Mouse (Mus musculus): ENCODE data around the gene Pdx1. TPM values are rescaled to one million over a fixed set of nuclear protein-coding genes. Genes with fewer than 3 reads are reported as not detected.

The Pdx1 gene
- total RNA-seq, 1 experiment from 2014 or later: not detected

GRCm38 (mm10) chr5:147276701-147277546 lies 7.2 kb downstream of the Pdx1 start:
- ATAC-seq (replicated peaks; ENCODE audit: insufficient number of reproducible peaks, low FRiP score, low TSS enrichment, poor library complexity, severe bottlenecking): no peak

GRCm38 (mm10) chr5:147277547-147277925 lies 7.8 kb downstream of the Pdx1 start:
- no peak for ATAC-seq (replicated peaks; ENCODE audit: insufficient number of reproducible peaks, low FRiP score, low TSS enrichment, poor library complexity, severe bottlenecking)

GRCm38 (mm10) chr5:147284365-147284764 lies 14.6 kb downstream of the Pdx1 start:
- no peak for ATAC-seq (replicated peaks; ENCODE audit: insufficient number of reproducible peaks, low FRiP score, low TSS enrichment, poor library complexity, severe bottlenecking)

GRCm38 (mm10) chr5:147291764-147292505 lies 22.2 kb downstream of the Pdx1 start:
- ATAC-seq (replicated peaks; ENCODE audit: insufficient number of reproducible peaks, low FRiP score, low TSS enrichment, poor library complexity, severe bottlenecking): no peak

DNA sequence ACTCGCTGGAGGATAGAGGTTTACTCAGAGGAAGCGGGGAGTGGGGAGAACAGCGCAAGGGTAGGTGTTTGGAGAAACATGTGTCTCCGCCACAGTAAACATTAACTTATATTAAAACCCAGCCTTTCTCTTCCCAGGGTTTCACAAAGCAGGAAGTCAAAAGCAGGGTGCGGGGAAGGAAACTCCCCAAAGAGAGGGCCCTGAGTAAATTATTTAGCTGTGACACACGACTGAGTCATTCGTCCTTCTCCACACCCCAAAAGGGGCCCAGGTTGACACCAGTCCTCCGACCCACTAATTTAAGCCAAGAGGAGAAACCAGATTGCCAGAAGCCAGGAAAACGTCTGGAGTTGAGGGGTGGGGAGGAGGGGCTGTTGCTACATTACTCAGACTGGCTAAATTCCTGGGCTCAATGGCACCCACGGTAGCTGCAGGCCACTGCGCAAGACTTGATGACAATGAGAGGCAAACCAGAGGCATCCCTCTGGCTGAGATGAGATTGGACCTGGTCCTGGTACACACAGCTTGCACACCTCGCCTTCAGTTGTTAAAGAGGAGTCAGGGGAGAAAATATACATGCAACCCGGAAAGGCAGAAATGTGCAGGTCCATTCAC lies 22.9 kb downstream of the Pdx1 start:
- no peak for ATAC-seq (replicated peaks; ENCODE audit: insufficient number of reproducible peaks, low FRiP score, low TSS enrichment, poor library complexity, severe bottlenecking)

DNA sequence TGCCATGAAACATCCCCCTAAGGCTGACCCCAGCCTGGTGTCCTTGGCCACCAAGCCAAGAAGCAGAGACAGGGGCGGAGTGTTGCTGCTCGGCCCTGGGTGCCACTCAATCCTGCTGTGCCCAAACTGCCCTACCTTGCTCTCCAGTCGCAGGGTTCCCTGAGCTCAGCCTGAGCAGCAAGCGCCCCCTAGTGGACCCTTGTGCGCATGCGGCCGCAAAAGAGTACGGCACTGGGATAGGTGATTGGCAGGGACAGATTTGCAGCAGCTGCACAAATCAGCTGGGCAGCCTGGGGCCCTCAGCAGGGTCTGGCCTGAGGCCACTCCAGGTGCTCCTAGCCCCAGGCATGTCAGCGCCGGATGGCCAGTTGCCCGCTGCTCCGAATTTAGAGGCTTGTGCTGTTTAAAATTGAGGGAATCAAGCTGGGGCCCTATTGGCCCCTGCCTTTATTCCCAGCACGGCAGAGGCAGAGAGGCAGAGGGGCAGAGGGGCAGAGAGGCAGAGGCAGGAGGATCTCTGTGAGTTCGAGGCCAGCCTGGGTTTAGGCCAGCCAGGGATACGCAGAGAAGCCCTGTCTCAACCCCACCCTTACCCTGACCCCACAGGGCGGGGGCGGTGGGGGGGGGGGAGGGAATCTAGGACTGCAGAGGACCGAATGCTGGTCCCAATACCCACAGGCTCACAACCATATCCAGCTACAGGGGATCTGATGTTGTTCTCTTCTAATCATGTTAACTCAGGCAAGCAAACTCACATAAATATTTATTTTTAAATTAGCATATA lies 23.6 kb downstream of the Pdx1 start:
- ATAC-seq (replicated peaks; ENCODE audit: insufficient number of reproducible peaks, low FRiP score, low TSS enrichment, poor library complexity, severe bottlenecking): 0 out of 2 replicates have a peak, but pooled peaks have one; percentile 43

- no peak for ATAC-seq (replicated peaks; ENCODE audit: insufficient number of reproducible peaks, low FRiP score, low TSS enrichment, poor library complexity, severe bottlenecking)
These were observed 24.4 kb downstream of the Pdx1 start for GRCm38 (mm10) chr5:147294121-147294520.

GRCm38 (mm10) chr5:147297249-147297648 lies 27.5 kb downstream of the Pdx1 start:
- no peak for ATAC-seq (replicated peaks; ENCODE audit: insufficient number of reproducible peaks, low FRiP score, low TSS enrichment, poor library complexity, severe bottlenecking)

GRCm38 (mm10) chr5:147299255-147300000 lies 29.7 kb downstream of the Pdx1 start:
- no peak for ATAC-seq (replicated peaks; ENCODE audit: insufficient number of reproducible peaks, low FRiP score, low TSS enrichment, poor library complexity, severe bottlenecking)

- ATAC-seq (replicated peaks; ENCODE audit: insufficient number of reproducible peaks, low FRiP score, low TSS enrichment, poor library complexity, severe bottlenecking): no peak
These were observed 30.2 kb downstream of the Pdx1 start for GRCm38 (mm10) chr5:147300001-147300363.

DNA sequence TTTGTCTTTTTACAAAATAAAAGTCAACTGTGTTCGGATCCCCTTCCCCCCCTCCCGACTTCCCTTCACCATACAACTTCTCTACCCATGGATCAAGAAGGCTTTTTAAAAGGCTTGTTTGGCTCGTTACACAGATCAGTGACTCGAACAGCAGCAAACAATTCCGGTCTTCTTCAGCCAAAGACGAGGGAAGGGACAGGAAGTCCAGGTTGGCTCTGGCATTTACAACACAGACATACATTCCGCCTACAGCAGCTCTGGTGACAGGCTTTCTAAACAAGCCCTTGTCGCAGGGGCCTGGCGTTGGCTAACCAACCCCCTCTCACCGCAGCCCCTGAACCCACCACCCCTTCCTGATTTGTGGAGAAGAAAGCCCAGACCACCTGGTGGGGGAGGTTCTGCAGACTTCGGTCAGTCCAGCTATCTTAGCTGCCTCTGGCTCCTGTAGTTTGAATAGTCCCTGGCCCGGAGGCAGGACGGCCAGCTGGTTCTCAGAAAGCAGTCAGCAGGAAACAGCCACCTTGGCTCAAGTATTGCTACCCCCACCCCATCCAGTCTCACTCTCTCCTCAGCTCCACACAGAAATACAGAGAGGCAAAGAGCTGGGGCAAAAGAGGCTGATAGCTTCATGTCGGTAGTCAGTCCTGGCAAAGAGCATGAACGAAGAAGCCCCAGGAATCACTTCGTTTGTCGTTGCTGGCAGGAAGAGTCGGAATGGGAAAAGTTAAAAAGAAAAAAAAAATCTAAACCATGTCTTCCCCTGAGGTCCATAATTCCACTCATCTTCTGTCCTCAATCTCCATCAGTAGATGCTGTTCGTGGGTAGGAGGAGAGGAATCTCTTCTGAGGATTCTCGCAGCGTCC lies 31.4 kb downstream of the Pdx1 start:
- ATAC-seq (replicated peaks; ENCODE audit: insufficient number of reproducible peaks, low FRiP score, low TSS enrichment, poor library complexity, severe bottlenecking): no peak

DNA sequence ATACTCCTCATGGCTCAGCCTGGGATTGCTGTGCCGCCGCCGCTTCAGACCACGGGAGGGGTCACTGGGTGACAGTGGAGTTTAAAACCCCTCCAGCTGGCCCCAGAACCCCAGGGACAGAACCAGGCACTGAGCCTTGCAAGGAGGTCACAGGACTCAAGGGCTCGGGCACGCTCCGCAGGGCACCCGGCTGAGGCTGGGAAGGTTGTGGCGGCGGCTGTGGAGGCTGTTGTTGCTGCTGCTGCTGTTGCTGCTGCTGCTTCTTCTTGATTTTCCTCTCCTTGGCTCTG lies 32.0 kb downstream of the Pdx1 start:
- ATAC-seq (replicated peaks; ENCODE audit: insufficient number of reproducible peaks, low FRiP score, low TSS enrichment, poor library complexity, severe bottlenecking): no peak

GRCm38 (mm10) chr5:147302141-147302540 lies 32.4 kb downstream of the Pdx1 start:
- no peak for ATAC-seq (replicated peaks; ENCODE audit: insufficient number of reproducible peaks, low FRiP score, low TSS enrichment, poor library complexity, severe bottlenecking)

DNA sequence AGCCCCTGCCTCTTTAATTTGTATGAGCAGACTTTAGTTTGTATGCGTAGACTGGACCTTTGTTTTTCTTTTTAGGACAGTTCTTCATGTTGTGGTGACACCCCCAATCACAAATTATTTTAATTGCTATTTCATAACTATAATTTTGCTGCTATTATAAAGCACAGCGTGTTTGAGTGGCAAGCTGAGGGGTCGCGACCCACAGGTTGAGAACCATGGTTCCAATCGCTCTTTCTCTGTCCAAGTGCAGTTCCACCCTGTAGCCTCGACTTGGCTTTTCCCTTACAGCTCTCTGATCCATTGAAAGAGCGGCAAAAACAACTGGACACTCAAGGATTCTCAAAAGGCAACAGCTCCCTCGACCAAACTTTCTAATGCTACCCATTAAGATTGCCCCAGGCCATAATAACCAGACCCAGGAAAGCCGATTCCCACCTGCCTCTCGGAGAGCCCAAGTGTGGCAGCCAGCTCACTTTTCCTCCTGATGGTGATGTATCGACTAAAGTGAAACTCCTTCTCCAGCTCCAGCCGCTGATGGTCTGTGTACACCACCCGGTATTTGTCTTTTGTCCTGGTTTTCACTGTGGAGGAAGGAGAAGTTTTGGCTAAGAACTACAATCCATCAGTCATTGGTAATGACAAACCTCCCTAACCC lies 33.1 kb downstream of the Pdx1 start:
- ATAC-seq (replicated peaks; ENCODE audit: insufficient number of reproducible peaks, low FRiP score, low TSS enrichment, poor library complexity, severe bottlenecking): no peak

DNA sequence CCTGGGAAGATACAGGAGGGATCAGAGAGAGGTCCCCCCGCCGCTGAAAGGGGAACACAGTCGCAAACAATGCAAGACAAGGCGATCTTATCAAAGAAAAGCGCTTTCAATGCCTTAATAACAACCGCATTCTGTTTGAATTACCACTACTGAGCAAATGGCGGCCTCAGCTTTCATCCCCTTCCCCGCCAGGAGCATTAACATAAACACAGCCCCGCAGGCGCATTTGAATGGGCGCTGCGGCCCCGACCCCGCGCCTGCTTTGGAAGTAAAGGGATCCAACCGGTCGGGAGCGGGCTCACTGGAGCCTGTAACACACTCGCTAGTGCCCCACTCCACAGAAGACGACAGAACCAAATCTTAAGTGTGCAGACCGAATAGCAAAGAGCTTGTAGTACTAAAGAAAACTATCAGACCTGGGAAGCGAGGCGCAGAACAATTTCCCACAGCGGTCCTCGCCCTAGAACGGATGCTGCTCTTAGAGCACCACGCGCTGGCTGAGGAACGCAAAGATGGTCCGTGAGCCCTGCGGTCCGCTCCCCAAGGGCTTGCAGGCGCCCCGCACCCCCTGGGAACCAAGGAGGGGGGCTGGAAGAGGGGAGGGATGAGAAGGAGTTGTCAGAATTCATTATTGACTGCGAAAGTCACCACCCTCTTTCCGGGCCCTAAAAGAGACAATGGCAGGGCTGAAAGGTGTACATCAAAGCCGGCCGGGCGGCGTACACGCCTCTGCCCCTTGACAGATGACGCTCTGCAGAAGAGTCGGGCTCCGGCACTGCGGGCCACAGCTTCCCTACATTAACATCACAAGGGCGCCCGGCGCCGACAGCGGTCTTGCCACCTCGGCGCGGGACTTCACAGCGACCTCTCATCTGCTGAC lies 34.8 kb downstream of the Pdx1 start:
- ATAC-seq (replicated peaks; ENCODE audit: insufficient number of reproducible peaks, low FRiP score, low TSS enrichment, poor library complexity, severe bottlenecking): no peak

GRCm38 (mm10) chr5:147305166-147305565 lies 35.4 kb downstream of the Pdx1 start:
- ATAC-seq (replicated peaks; ENCODE audit: insufficient number of reproducible peaks, low FRiP score, low TSS enrichment, poor library complexity, severe bottlenecking): no peak

All from monocyte, adult 5-6 weeks (primary cell).